ENCODE assay signal across 8 mouse cellular contexts in genomic region chr7:89516551-89517459, GRCm38 (mm10). TPM values are rescaled to one million over a fixed set of nuclear protein-coding genes. Genes with fewer than 3 reads are reported as not detected.
DNase-seq lines count a peak whose midpoint lies in the region; ATAC-seq and TF ChIP-seq lines count a peak whose summit lies in the region.

No protein-coding gene starts in this region.

- ATAC-seq in heart, embryonic 15.5 days (replicated peaks; ENCODE audit: insufficient number of reproducible peaks, insufficient read depth, low FRiP score, low read depth) = no peak; the same call in 1 of the 2 replicates
- peak; percentile 53 for ATAC-seq in stomach, embryonic 14.5 days (ENCODE audit: insufficient number of reproducible peaks, insufficient read depth, low FRiP score, low read depth)

- peak overlapping the region; percentile 97 for H3K4me2 ChIP-seq in heart, embryonic 15.5 days
- H3K4me2 ChIP-seq in stomach, embryonic 14.5 days (replicated peaks; ENCODE audit: low read depth, low read length) = peak overlapping the region; percentile 66

- H3K9ac ChIP-seq in heart, embryonic 15.5 days = peak overlapping the region; percentile 70
- peak overlapping the region; percentile 56 for H3K9ac ChIP-seq in stomach, embryonic 14.5 days (replicated peaks; ENCODE audit: low read depth, low read length)

- DNase-seq in 3T3-L1 (ENCODE audit: low read depth, low spot score) = peak; percentile 57
- DNase-seq in limb, embryonic 10.5 days (ENCODE audit: low spot score) = no peak
- no peak for DNase-seq in urinary bladder, postnatal 10 days (ENCODE audit: low spot score)
- DNase-seq in gastrocnemius, postnatal 14 days = no peak
- DNase-seq in cerebellum, adult 11-12 months = no peak

- H3K4me1 ChIP-seq in E14TG2a.4 (replicated peaks; ENCODE audit: low read depth, low read length) = peaks cover 10% of the 10 kb centered on the region
- peaks cover 7% of the 10 kb centered on the region for H3K4me1 ChIP-seq in heart, embryonic 15.5 days (replicated peaks)
- H3K4me1 ChIP-seq in limb, embryonic 10.5 days = peaks cover 29% of the 10 kb centered on the region
- H3K4me1 ChIP-seq in stomach, embryonic 14.5 days (ENCODE audit: control insufficient read depth, insufficient read depth, low read length) = 0 out of 2 replicates have a peak, but pooled peaks cover 14% of the 10 kb centered on the region

- intact Hi-C loops in gastrocnemius, postnatal 14 days (cut with DNase I; ENCODE audit: low total_unique reads) = loop anchor here (10.0 kb wide), 1 partner anchor 118 kb away; the partner anchor contains the start of gene Me3

- peak overlapping the region; percentile 85 for H3K4me3 ChIP-seq in E14TG2a.4 (replicated peaks; ENCODE audit: low read length)
- peak overlapping the region; percentile 71 for H3K4me3 ChIP-seq in heart, embryonic 15.5 days
- peak overlapping the region; percentile 83 for H3K4me3 ChIP-seq in limb, embryonic 10.5 days
- peak overlapping the region; percentile 66 for H3K4me3 ChIP-seq in stomach, embryonic 14.5 days (ENCODE audit: low read depth, low read length)

- H3K27ac ChIP-seq in heart, embryonic 15.5 days = peak overlapping the region; percentile 54
- peak overlapping the region; percentile 86 for H3K27ac ChIP-seq in limb, embryonic 10.5 days
- peak overlapping the region; percentile 83; the same call in 1 of the 2 replicates for H3K27ac ChIP-seq in stomach, embryonic 14.5 days (ENCODE audit: low read length)

- TF ChIP-seq CTCF in E14TG2a.4 (conservative IDR thresholded peaks at IDR 0.05; ENCODE audit: low read length) = no peak

- WGBS in heart, embryonic 15.5 days = 8% methylated on average over 32 of the region's 32 CpGs
- 11% methylated on average over 32 of the region's 32 CpGs for WGBS in limb, embryonic 10.5 days
- WGBS in stomach, embryonic 14.5 days = 7% methylated on average over 31 of the region's 32 CpGs

- H3K36me3 ChIP-seq in E14TG2a.4 (ENCODE audit: insufficient read depth, low read length) = no peaks in the 10 kb centered on the region
- no peaks in the 10 kb centered on the region for H3K36me3 ChIP-seq in heart, embryonic 15.5 days
- no peaks in the 10 kb centered on the region for H3K36me3 ChIP-seq in limb, embryonic 10.5 days
- no peaks in the 10 kb centered on the region for H3K36me3 ChIP-seq in stomach, embryonic 14.5 days (ENCODE audit: control insufficient read depth, insufficient read depth, low read length)

- H3K9me3 ChIP-seq in E14TG2a.4 (ENCODE audit: low read length) = peaks cover 7% of the 10 kb centered on the region; the same call in 1 of the 2 replicates
- no peaks in the 10 kb centered on the region for H3K9me3 ChIP-seq in heart, embryonic 15.5 days (replicated peaks)
- no peaks in the 10 kb centered on the region for H3K9me3 ChIP-seq in limb, embryonic 10.5 days (replicated peaks)
- H3K9me3 ChIP-seq in stomach, embryonic 14.5 days (ENCODE audit: control insufficient read depth, low read depth, low read length) = 0 out of 2 replicates have a peak, but pooled peaks cover 7% of the 10 kb centered on the region

- H3K27me3 ChIP-seq in E14TG2a.4 (ENCODE audit: insufficient read depth, low read length) = peaks cover 49% of the 10 kb centered on the region
- H3K27me3 ChIP-seq in heart, embryonic 15.5 days = 0 out of 2 replicates have a peak, but pooled peaks cover 5% of the 10 kb centered on the region
- H3K27me3 ChIP-seq in limb, embryonic 10.5 days (ENCODE audit: low read depth, poor library complexity, severe bottlenecking) = peaks cover 35% of the 10 kb centered on the region
- H3K27me3 ChIP-seq in stomach, embryonic 14.5 days (ENCODE audit: control insufficient read depth, insufficient read depth, low read length) = no peaks in the 10 kb centered on the region

RNA-seq across cellular contexts. Expression of gene Prss23, which starts 10.2 kb away (rescaled TPM):
- 27.4 and 29.8 TPM in 2 replicates for polyA plus RNA-seq in heart, embryonic 15.5 days (2015; fragmentation: Nextera tagmentation; extraction: Ambion mirVana)
- polyA plus RNA-seq in limb, embryonic 10.5 days (2016; fragmentation: Nextera tagmentation; extraction: Ambion mirVana) = 10.7 and 12.0 TPM in 2 replicates
- polyA plus RNA-seq in stomach, embryonic 14.5 days (2014; fragmentation: Nextera tagmentation; extraction: Ambion mirVana) = 75.5 and 75.7 TPM in 2 replicates
- total RNA-seq in gastrocnemius, postnatal 14 days (2021) = 10 to 100 TPM; 27.9 to 34.2 TPM
